Comparison of ENCODE assay signal across 8 mouse cellular contexts in genomic region chr1:160259884-160260283, GRCm38 (mm10). TPM values are rescaled to one million over a fixed set of nuclear protein-coding genes. Genes with fewer than 3 reads are reported as not detected.
A peak's percentile ranks its signal among the peaks of the same experiment; 100 is the strongest.
DNase-seq lines count a peak whose midpoint lies in the region; ATAC-seq lines count a peak whose summit lies in the region.

No protein-coding gene starts in this region.

- no peak overlapping the region for H3K4me3 ChIP-seq in neural tube, embryonic 13.5 days
- H3K4me3 ChIP-seq in forebrain, embryonic 12.5 days (replicated peaks): no peak overlapping the region
- H3K4me3 ChIP-seq in stomach, embryonic 14.5 days (ENCODE audit: low read depth, low read length): no peak overlapping the region

- peaks cover 11% of the 10 kb centered on the region; the same call in 1 of the 2 replicates for H3K36me3 ChIP-seq in neural tube, embryonic 13.5 days
- H3K36me3 ChIP-seq in forebrain, embryonic 12.5 days (replicated peaks): no peaks in the 10 kb centered on the region
- no peaks in the 10 kb centered on the region for H3K36me3 ChIP-seq in stomach, embryonic 14.5 days (ENCODE audit: control insufficient read depth, insufficient read depth, low read length)

- peaks cover 13% of the 10 kb centered on the region for H3K4me1 ChIP-seq in neural tube, embryonic 13.5 days (replicated peaks)
- peaks cover 11% of the 10 kb centered on the region; the same call in 1 of the 2 replicates for H3K4me1 ChIP-seq in forebrain, embryonic 12.5 days
- 0 out of 2 replicates have a peak, but pooled peaks cover 3% of the 10 kb centered on the region for H3K4me1 ChIP-seq in stomach, embryonic 14.5 days (ENCODE audit: control insufficient read depth, insufficient read depth, low read length)

- peak; percentile 84 for ATAC-seq in neural tube, embryonic 13.5 days (ENCODE audit: low read depth)
- peak; percentile 79; the same call in 1 of the 2 replicates for ATAC-seq in forebrain, embryonic 12.5 days (ENCODE audit: low FRiP score)
- ATAC-seq in stomach, embryonic 14.5 days (ENCODE audit: insufficient number of reproducible peaks, insufficient read depth, low FRiP score, low read depth): peak; percentile 83
- ATAC-seq in megakaryocyte progenitor cell, adult 5-6 weeks (replicated peaks; ENCODE audit: poor library complexity): no peak

- H3K9ac ChIP-seq in neural tube, embryonic 13.5 days: no peak overlapping the region
- no peak overlapping the region for H3K9ac ChIP-seq in forebrain, embryonic 12.5 days
- H3K9ac ChIP-seq in stomach, embryonic 14.5 days (replicated peaks; ENCODE audit: low read depth, low read length): no peak overlapping the region

- no peak overlapping the region for H3K27ac ChIP-seq in neural tube, embryonic 13.5 days (replicated peaks)
- H3K27ac ChIP-seq in forebrain, embryonic 12.5 days: no peak overlapping the region
- H3K27ac ChIP-seq in stomach, embryonic 14.5 days (ENCODE audit: low read length): no peak overlapping the region

- WGBS in neural tube, embryonic 13.5 days: 45% methylated on average over 7 of the region's 7 CpGs
- 49% methylated on average over 7 of the region's 7 CpGs for WGBS in forebrain, embryonic 12.5 days
- 32% methylated on average over 7 of the region's 7 CpGs for WGBS in stomach, embryonic 14.5 days

- no peak for DNase-seq in neural tube, embryonic 10.5 days (ENCODE audit: extremely low spot score, low spot score)
- DNase-seq in kidney, postnatal 14 days: peak; percentile 19
- DNase-seq in ovary, postnatal 10 days (ENCODE audit: low spot score): no peak
- no peak for DNase-seq in left cerebral cortex, adult 8-10 months (ENCODE audit: low spot score in 2 of 2)

- H3K27me3 ChIP-seq in neural tube, embryonic 13.5 days: no peaks in the 10 kb centered on the region
- no peaks in the 10 kb centered on the region for H3K27me3 ChIP-seq in forebrain, embryonic 12.5 days
- H3K27me3 ChIP-seq in stomach, embryonic 14.5 days (ENCODE audit: control insufficient read depth, insufficient read depth, low read length): no peaks in the 10 kb centered on the region

- no peak overlapping the region for H3K4me2 ChIP-seq in neural tube, embryonic 13.5 days
- H3K4me2 ChIP-seq in forebrain, embryonic 12.5 days: no peak overlapping the region
- no peak overlapping the region for H3K4me2 ChIP-seq in stomach, embryonic 14.5 days (replicated peaks; ENCODE audit: low read depth, low read length)

- no peaks in the 10 kb centered on the region for H3K9me3 ChIP-seq in neural tube, embryonic 13.5 days
- H3K9me3 ChIP-seq in forebrain, embryonic 12.5 days: no peaks in the 10 kb centered on the region
- H3K9me3 ChIP-seq in stomach, embryonic 14.5 days (ENCODE audit: control insufficient read depth, low read depth, low read length): no peaks in the 10 kb centered on the region

RNA-seq across cellular contexts. Expression of gene Cacybp, which starts 47.2 kb away (rescaled TPM):
- 273 and 285 TPM in 2 replicates for polyA plus RNA-seq in neural tube, embryonic 13.5 days (2015; fragmentation: Nextera tagmentation; extraction: Ambion mirVana)
- 296 and 305 TPM in 2 replicates for polyA plus RNA-seq in forebrain, embryonic 12.5 days (2016; fragmentation: Nextera tagmentation; extraction: Ambion mirVana)
- polyA plus RNA-seq in stomach, embryonic 14.5 days (2014; fragmentation: Nextera tagmentation; extraction: Ambion mirVana): 202 and 226 TPM in 2 replicates
- 10 to 100 TPM; 80.7 to 91.3 (median 83.0) TPM for total RNA-seq in left cerebral cortex, adult 8-10 months (2022)
- total RNA-seq in megakaryocyte progenitor cell, adult 5-6 weeks (2015): 338 and 369 TPM in 2 replicates
- total RNA-seq in megakaryocyte progenitor cell, adult 5-6 weeks (2017): 281 and 317 TPM in 2 replicates
